Mouse (Mus musculus): Measurements from ENCODE around the gene Csf1.

DNA sequence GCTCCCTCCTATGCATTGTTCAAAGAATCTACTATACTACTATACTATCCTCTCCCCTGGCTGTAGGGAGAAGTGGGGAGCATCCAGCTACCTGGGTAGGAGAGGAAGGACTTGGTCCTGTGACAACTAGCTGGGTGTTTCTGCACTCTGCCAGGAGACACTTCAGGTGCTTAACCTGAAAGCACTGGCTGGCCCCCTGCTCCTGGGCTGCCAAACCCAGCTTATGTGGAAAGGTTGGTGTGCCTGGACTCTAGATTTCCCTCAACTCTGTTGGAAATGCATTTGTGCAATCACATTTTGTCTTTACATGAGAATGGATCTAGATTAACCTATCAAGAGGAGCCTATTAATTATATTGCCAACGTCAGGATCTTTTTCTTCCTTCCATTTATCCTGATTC is 502 bp upstream of the Csf1 start:
- no peak for TF ChIP-seq GATA1 (IDR thresholded peaks at IDR 0.05; ENCODE audit: borderline replicate concordance, low read length)
- no peak for TF ChIP-seq FLI1 (IDR thresholded peaks at IDR 0.05; ENCODE audit: low read length)
